Mouse (Mus musculus) layer of hippocampus, adult 9-10 months (tissue): ENCODE measurements around the gene Il22ra1.

Experiments
- DNase-seq: peaks from one replicate; pipeline ENCODE4 v3.0.0; 2022; ENCODE audit warnings: low spot score

The Il22ra1 gene

DNA sequence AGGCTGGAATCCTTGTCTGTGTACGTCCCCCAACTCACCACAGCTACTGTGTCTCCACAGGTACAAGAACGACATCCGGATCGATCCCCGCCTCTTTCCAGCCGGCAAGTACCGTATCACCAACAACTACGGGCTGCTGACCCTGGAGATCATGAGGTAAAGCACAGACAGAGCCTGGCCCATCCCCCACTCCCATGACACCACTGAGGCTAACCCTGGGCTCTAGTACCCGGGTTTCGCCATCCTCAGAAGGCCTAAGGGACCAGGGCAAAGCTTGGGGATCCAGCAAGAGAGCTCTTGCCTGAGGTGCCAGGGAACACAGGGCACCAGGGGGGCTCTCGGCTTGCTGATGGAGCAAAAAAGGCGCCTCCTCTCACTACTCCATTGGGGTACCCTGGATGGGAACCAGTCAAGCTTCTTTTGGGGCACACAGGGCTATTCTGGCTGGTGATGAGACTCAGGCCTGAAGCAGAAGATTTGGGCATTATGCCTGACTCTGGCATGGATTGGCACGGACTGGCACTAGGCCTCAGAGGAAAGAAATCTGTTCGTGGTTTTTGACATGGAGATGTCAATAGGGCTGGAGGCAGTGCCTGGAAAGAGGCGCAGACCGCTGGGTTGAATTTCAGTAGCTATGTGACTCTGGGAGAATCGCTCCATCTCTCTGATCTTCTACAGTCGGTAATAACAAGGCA lies 42.8 kb downstream of the Il22ra1 start:
- DNase-seq, result no peak

- DNase-seq, result no peak
Measured at GRCm38 (mm10) chr4:135771592-135771991, 43.6 kb downstream of the Il22ra1 start.

- no peak for DNase-seq
Measured at GRCm38 (mm10) chr4:135772671-135773070, 44.7 kb downstream of the Il22ra1 start.

DNA sequence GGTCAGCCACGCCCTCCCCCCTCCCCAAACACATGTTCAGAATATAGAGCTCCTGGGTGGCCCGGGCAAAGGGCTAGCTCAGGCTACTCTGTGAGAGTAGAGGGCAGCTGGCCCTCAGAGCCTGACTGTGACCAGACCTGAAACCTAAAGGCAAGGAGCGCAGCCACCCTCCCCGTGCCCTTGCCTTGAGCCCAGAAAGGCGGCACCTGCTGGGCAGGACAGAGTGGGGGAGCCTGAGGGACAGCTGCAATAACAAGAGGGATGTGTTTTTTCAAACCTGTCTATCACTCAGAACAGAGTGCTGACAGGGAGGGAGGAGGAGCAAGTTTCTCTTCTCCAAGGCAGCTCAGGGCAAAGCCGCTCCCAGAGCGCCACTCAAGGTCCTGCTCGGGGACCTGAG lies 46.5 kb downstream of the Il22ra1 start:
- DNase-seq, result no peak

DNA sequence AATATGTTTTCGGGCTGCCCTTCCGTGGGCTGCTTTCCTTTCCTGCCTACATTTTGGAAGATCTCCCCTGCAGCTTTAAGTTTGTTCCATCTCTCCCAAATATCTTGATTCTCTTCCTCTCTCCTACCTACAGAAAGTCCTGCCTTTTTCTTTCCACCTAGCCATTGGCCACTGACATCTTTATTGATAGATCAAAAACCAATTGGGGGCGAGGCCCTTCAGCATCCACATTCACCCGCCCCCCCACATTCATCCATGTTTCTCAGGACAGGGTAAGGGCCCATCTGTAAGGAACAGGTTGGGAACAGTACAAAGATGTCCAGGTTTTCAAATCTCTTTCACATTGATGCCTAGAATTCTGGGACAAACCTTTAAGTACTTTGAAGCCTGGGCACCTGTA lies 48.9 kb downstream of the Il22ra1 start:
- no peak for DNase-seq

DNA sequence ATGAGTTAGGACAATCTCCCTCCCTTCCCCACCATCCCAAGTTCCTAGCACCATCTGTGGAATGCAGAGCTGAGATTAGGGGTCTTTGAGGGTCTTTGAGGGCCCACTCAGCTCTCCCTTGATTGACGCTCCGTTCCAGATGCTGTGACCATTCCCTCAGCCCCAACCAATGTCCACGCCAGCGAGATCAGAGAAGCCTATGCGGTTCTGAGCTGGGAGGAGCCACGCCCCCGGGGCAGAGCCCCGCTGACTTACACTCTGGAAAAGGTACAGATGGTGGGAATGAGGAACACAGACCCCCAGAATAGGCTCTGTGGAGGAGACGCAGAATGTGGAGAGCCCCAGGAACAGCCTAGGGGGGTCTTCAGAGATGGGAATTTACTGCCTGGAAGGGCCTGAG lies 51.7 kb downstream of the Il22ra1 start:
- no peak for DNase-seq

DNA sequence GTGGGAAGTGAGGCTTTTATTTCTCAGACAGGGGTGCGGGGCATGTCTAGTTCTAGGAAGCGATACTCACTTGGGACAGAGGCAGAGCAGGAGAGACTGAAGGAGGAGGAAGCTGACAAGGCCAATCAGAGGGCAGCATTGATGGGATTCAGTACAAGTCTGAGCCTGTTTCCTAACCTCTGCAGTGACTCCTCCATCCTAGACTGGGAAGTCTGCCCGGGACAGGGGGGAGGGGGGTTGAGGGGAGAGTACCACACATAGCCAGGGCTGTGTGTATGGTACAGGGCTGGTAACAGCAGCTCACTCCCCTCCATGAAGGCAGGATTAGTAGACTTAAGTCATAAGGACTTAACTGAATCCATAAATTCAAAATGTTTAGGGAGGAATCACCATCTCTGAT lies 52.3 kb downstream of the Il22ra1 start:
- DNase-seq, result no peak

GRCm38 (mm10) chr4:135781304-135781703 lies 53.3 kb downstream of the Il22ra1 start:
- no peak for DNase-seq

DNA sequence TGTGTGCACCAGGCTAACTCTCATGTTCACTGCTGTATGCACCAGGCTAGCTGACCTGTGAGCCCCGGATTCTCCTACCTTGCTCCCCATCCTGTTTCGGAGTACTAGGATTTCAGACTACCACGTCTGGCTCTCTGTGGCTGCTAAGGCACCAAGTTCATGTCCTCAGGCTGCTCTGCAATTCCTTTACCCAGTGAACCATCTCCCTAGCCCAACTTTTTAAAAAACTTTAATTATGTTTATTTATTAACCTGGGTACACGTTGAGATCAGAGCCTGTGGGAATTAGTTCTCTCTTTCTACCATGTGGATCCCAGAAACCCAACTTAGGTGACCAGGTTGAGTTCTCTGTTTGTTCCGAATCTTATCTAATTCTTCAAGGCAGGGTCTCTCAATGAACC lies 58.6 kb downstream of the Il22ra1 start:
- no peak for DNase-seq

DNA sequence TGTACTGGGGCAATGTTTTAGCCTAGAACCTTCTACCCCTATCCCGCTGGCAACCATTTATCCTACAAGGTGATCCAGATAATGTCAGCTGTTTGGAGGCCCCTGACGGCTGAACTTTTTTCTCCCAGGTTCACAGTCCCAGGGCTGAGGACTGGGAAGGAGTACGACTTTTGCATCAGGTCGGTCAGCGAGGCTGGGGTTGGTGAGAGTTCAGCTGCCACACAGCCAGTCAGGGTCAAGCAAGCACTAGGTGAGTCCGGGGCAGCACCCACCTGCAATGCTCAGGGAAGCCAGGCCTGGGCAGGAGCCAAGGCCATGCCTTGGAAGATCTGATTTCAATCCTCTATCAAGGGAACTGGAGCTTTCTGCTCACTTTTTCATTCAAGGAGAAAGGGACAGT lies 59.3 kb downstream of the Il22ra1 start:
- no peak for DNase-seq

- DNase-seq, result no peak
Measured at GRCm38 (mm10) chr4:135789135-135789534, 61.2 kb downstream of the Il22ra1 start.

GRCm38 (mm10) chr4:135792821-135793220 lies 64.8 kb downstream of the Il22ra1 start:
- no peak for DNase-seq

DNA sequence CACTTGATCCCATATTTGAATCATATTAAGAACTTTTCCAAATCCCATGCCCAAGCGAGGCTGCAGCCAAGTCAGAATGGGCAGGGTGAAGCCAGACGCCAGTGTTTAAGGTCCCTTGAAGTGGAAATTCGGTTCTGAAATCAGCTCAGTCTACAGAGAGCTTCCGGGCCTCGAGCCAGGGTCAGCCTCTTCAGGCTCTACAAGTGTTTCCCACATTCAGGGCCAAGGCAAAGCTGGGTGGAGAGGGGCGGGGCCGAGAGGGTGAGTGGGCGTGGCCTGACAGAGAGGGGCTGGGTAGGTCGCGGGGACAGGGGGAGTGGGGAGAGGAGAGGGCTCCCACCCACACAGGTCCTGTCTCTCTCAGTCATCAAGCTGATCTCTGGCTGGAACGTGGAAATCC lies 70.0 kb downstream of the Il22ra1 start:
- no peak for DNase-seq

GRCm38 (mm10) chr4:135801543-135801942 lies 73.6 kb downstream of the Il22ra1 start:
- peak; percentile 84 for DNase-seq
